Mouse (Mus musculus): ENCODE results near the gene Gm13696.

- TF ChIP-seq CTCF (IDR thresholded peaks at IDR 0.05; ENCODE audit: insufficient read depth, low read length) (no peak), POLR2A (IDR thresholded peaks at IDR 0.05; ENCODE audit: borderline replicate concordance, extremely low read depth, low read depth, low read length) (no peak)
Observed at GRCm38 (mm10) chr2:84021930-84022329, 49.0 kb downstream of the Gm13696 start.

Data from lung, adult 2 months (tissue).